ENCODE assay signal across 20 mouse cellular contexts in the genomic region with DNA sequence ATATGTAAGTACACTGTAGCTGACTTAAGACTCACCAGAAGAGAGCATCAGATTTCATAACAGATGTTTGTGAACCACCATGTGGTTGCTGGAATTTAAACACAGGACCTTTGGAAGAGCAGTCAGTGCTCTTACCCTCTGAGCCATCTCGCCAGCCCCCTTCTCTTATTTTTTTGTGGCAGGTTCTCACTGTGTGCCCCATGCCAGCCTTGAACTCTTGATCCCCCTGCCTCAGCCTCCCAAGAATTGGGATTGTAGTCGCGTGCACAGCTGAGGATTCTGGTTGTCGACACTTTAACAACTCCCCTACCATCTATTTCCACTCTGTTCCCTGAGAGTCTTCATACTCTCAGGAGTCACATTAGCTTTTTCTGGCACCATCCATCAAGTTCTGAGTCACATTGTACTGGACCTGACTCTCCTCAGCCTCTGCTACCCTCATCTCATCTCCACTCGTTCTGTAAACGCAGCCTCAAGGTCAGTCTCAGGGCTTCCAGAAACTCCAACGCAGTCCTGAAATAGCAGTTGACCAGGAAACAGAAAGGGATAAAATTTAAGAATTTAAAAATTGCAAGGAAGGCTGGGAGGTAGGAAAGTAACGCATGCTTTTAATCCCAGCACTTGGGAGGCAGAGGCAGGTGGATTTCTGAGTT. TPM values are rescaled to one million over a fixed set of nuclear protein-coding genes. Genes with fewer than 3 reads are reported as not detected.
A peak's percentile ranks its signal among the peaks of the same experiment; 100 is the strongest.
DNase-seq lines count a peak whose midpoint lies in the region; TF ChIP-seq lines count a peak whose summit lies in the region.
"Had no signal": no experiment of that assay in that cellular context is flagged by ENCODE, and none has a peak within 500 bp of the region (broad histone marks: within the 10 kb centered on the region; RNA-seq: fewer than 3 reads in every experiment).

No protein-coding gene starts in this region.

- DNase-seq in adrenal gland, adult (ENCODE audit: inconsistent age in 2 of 2, low spot score in 1 of 2) = peak; percentile 78 to 84
- DNase-seq in adrenal gland, postnatal 25 days = no peak
- DNase-seq in adrenal gland, postnatal 36 days = peak; percentile 46 to 62
- DNase-seq in adrenal gland, adult 8-10 months = no peak
- no peak for DNase-seq in testis, postnatal 10 days (ENCODE audit: low spot score)
- no peak for DNase-seq in layer of hippocampus, adult 2 months (ENCODE audit: low spot score in 2 of 2)
- DNase-seq: cerebellum, adult 11-12 months; cerebellum, adult 8-10 months; cerebellum, postnatal 10 days; cerebellum, postnatal 36 days; embryo, embryonic 11 days; gastrocnemius, postnatal 25 days; heart, adult 2 months had no signal

- H3K27ac ChIP-seq in testis, adult 2 months (ENCODE audit: control insufficient read depth, insufficient read depth, low read depth, low read length) = no peak overlapping the region; the same call in 1 of the 2 replicates
- no peak overlapping the region for H3K27ac ChIP-seq in layer of hippocampus, adult 2 months
- H3K27ac ChIP-seq: forebrain, embryonic 12.5 days; forebrain, embryonic 15.5 days; heart, adult 2 months; hindbrain, embryonic 12.5 days; hindbrain, embryonic 15.5 days had no signal

- H3K4me3 ChIP-seq in testis, adult 2 months (ENCODE audit: control insufficient read depth, low read depth, low read length) = peak overlapping the region; percentile 61
- no peak overlapping the region for H3K4me3 ChIP-seq in layer of hippocampus, adult 2 months
- H3K4me3 ChIP-seq: erythroblast, embryonic 14.5 days; forebrain, embryonic 12.5 days; forebrain, embryonic 15.5 days; heart, adult 2 months; hindbrain, embryonic 12.5 days; hindbrain, embryonic 15.5 days had no signal

- no peaks in the 10 kb centered on the region for H3K27me3 ChIP-seq in testis, adult 2 months (ENCODE audit: control insufficient read depth, insufficient read depth, low read length)
- H3K27me3 ChIP-seq: forebrain, embryonic 12.5 days; forebrain, embryonic 15.5 days; hindbrain, embryonic 12.5 days; hindbrain, embryonic 15.5 days; Patski had no signal

- TF ChIP-seq CTCF in testis, adult 2 months (IDR thresholded peaks at IDR 0.05; ENCODE audit: control insufficient read depth, insufficient read depth, insufficient replicate concordance, low read depth, low read length) = no peak
- TF ChIP-seq CTCF in layer of hippocampus, adult 2 months (conservative IDR thresholded peaks at IDR 0.05) = no peak

- peaks cover 2% of the 10 kb centered on the region; the same call in 1 of the 2 replicates for H3K4me1 ChIP-seq in testis, adult 2 months (ENCODE audit: control insufficient read depth, insufficient read depth, low read length)

- no peak for TF ChIP-seq POLR2A in testis, adult 2 months (IDR thresholded peaks at IDR 0.05; ENCODE audit: control insufficient read depth, low read depth, low read length)

- H3K36me3 ChIP-seq in testis, adult 2 months (ENCODE audit: control insufficient read depth, insufficient read depth, low read length) = no peaks in the 10 kb centered on the region
- H3K36me3 ChIP-seq: forebrain, embryonic 12.5 days; forebrain, embryonic 15.5 days; hindbrain, embryonic 12.5 days; hindbrain, embryonic 15.5 days had no signal

RNA-seq across cellular contexts. Expression of a gene that starts 4.0 kb away (rescaled TPM):
- 123 and 138 TPM in 2 replicates for total RNA-seq in adrenal gland, postnatal 25 days (2021)
- 100 to 1,000 TPM in 1 of 2 experiments, 10 to 100 TPM in 1; 82.9 to 112 TPM for total RNA-seq in adrenal gland, postnatal 36 days (2021)
- total RNA-seq in adrenal gland, adult 8-10 months (2022) = 100 to 1,000 TPM in 2 of 4 experiments, 10 to 100 TPM in 2; 83.3 to 141 (median 110) TPM
- 666 and 681 TPM in 2 replicates for polyA plus RNA-seq in testis, adult 2 months (2012; rRNA removed)
- 100 to 1,000 TPM; 132 to 133 TPM for total RNA-seq in layer of hippocampus, adult 2 months (2021)

RNA-seq across cellular contexts. Expression of a gene that starts 20.1 kb away (rescaled TPM):
- total RNA-seq in adrenal gland, postnatal 25 days (2021) = 180 and 191 TPM in 2 replicates
- 100 to 1,000 TPM; 219 to 221 TPM for total RNA-seq in adrenal gland, postnatal 36 days (2021)
- total RNA-seq in adrenal gland, adult 8-10 months (2022) = 100 to 1,000 TPM; 205 to 255 (median 223) TPM
- polyA plus RNA-seq in testis, adult 2 months (2012; rRNA removed) = 43.5 and 50.2 TPM in 2 replicates
- 10 to 100 TPM; 81.9 to 86.7 TPM for total RNA-seq in layer of hippocampus, adult 2 months (2021)

RNA-seq across cellular contexts. Expression of a gene that starts 32.0 kb away (rescaled TPM):
- total RNA-seq in adrenal gland, postnatal 25 days (2021) = 60.4 and 63.6 TPM in 2 replicates
- total RNA-seq in adrenal gland, postnatal 36 days (2021) = 10 to 100 TPM; 55.3 to 59.5 TPM
- 10 to 100 TPM; 54.3 to 78.7 (median 65.2) TPM for total RNA-seq in adrenal gland, adult 8-10 months (2022)
- 39.2 and 41.1 TPM in 2 replicates for polyA plus RNA-seq in testis, adult 2 months (2012; rRNA removed)
- total RNA-seq in layer of hippocampus, adult 2 months (2021) = 10 to 100 TPM; 69.1 to 70.1 TPM

RNA-seq across cellular contexts. Expression of a gene that starts 44.3 kb away (rescaled TPM):
- not detected in 2 replicates for total RNA-seq in adrenal gland, postnatal 25 days (2021)
- total RNA-seq in adrenal gland, postnatal 36 days (2021) = under 1 TPM in 1 of 2 experiments, not detected in 1; 0.33 TPM
- under 1 TPM in 1 of 4 experiments, not detected in 3; 0.08 TPM for total RNA-seq in adrenal gland, adult 8-10 months (2022)
- polyA plus RNA-seq in testis, adult 2 months (2012; rRNA removed) = 1.5 and 1.6 TPM in 2 replicates
- under 1 TPM; 0.81 to 0.84 TPM for total RNA-seq in layer of hippocampus, adult 2 months (2021)
- polyA plus RNA-seq: erythroblast, embryonic 14.5 days had no signal

RNA-seq across cellular contexts. Expression of a gene that starts 59.0 kb away (rescaled TPM):
- total RNA-seq in adrenal gland, postnatal 25 days (2021) = 256 and 282 TPM in 2 replicates
- 100 to 1,000 TPM; 243 to 301 TPM for total RNA-seq in adrenal gland, postnatal 36 days (2021)
- total RNA-seq in adrenal gland, adult 8-10 months (2022) = 100 to 1,000 TPM; 206 to 258 (median 232) TPM
- 144 and 157 TPM in 2 replicates for polyA plus RNA-seq in testis, adult 2 months (2012; rRNA removed)
- total RNA-seq in layer of hippocampus, adult 2 months (2021) = 100 to 1,000 TPM; 174 to 190 TPM

Comparison
In these comparisons a context has a peak if more than half of its experiments do, and no peak if none do; other contexts are left out.
1. DNase-seq: peak in adrenal gland, adult (2 of 2) and adrenal gland, postnatal 36 days (2 of 2); none in adrenal gland, postnatal 25 days (single experiment), adrenal gland, adult 8-10 months (single experiment), testis, postnatal 10 days (single experiment) and layer of hippocampus, adult 2 months (0 of 2).